Mouse (Mus musculus): Measurements from ENCODE around the gene Trpm3.

Gene Trpm3

GRCm38 (mm10) chr19:22272916-22273315, 134.1 kb downstream of the Trpm3 start:
- TF ChIP-seq GATA4 (IDR thresholded peaks at IDR 0.05; ENCODE audit: insufficient replicate concordance, low read length) = no peak

- TF ChIP-seq GATA4 (IDR thresholded peaks at IDR 0.05; ENCODE audit: insufficient replicate concordance, low read length) = no peak
Measured at GRCm38 (mm10) chr19:22284651-22285050, 145.8 kb downstream of the Trpm3 start.

GRCm38 (mm10) chr19:22292671-22293070, 153.8 kb downstream of the Trpm3 start:
- TF ChIP-seq GATA4 (IDR thresholded peaks at IDR 0.05; ENCODE audit: insufficient replicate concordance, low read length) = no peak

GRCm38 (mm10) chr19:22300906-22301305, 162.1 kb downstream of the Trpm3 start:
- TF ChIP-seq GATA4 (IDR thresholded peaks at IDR 0.05; ENCODE audit: insufficient replicate concordance, low read length) = no peak

- no peak for TF ChIP-seq GATA4 (IDR thresholded peaks at IDR 0.05; ENCODE audit: insufficient replicate concordance, low read length)
Measured at GRCm38 (mm10) chr19:22303021-22303951, 164.4 kb downstream of the Trpm3 start.

GRCm38 (mm10) chr19:22303952-22304655, 165.3 kb downstream of the Trpm3 start:
- TF ChIP-seq GATA4 (IDR thresholded peaks at IDR 0.05; ENCODE audit: insufficient replicate concordance, low read length) = no peak

- no peak for TF ChIP-seq GATA4 (IDR thresholded peaks at IDR 0.05; ENCODE audit: insufficient replicate concordance, low read length)
Measured at GRCm38 (mm10) chr19:22308081-22308480, 169.2 kb downstream of the Trpm3 start.

- no peak for TF ChIP-seq GATA4 (IDR thresholded peaks at IDR 0.05; ENCODE audit: insufficient replicate concordance, low read length)
Measured at GRCm38 (mm10) chr19:22317306-22317705, 178.5 kb downstream of the Trpm3 start.

GRCm38 (mm10) chr19:22326813-22327212, 188.0 kb downstream of the Trpm3 start:
- no peak for TF ChIP-seq GATA4 (IDR thresholded peaks at IDR 0.05; ENCODE audit: insufficient replicate concordance, low read length)

- no peak for TF ChIP-seq GATA4 (IDR thresholded peaks at IDR 0.05; ENCODE audit: insufficient replicate concordance, low read length)
Measured at GRCm38 (mm10) chr19:22327226-22327625, 188.4 kb downstream of the Trpm3 start.

- no peak for TF ChIP-seq GATA4 (IDR thresholded peaks at IDR 0.05; ENCODE audit: insufficient replicate concordance, low read length)
Measured at GRCm38 (mm10) chr19:22336278-22336677, 197.4 kb downstream of the Trpm3 start.

GRCm38 (mm10) chr19:22337468-22337867, 198.6 kb downstream of the Trpm3 start:
- no peak for TF ChIP-seq GATA4 (IDR thresholded peaks at IDR 0.05; ENCODE audit: insufficient replicate concordance, low read length)

- no peak for TF ChIP-seq GATA4 (IDR thresholded peaks at IDR 0.05; ENCODE audit: insufficient replicate concordance, low read length)
Measured at GRCm38 (mm10) chr19:22338927-22339326, 200.1 kb downstream of the Trpm3 start.

- TF ChIP-seq GATA4 (IDR thresholded peaks at IDR 0.05; ENCODE audit: insufficient replicate concordance, low read length) = no peak
Measured at GRCm38 (mm10) chr19:22354037-22354541, 215.2 kb downstream of the Trpm3 start.

- no peak for TF ChIP-seq GATA4 (IDR thresholded peaks at IDR 0.05; ENCODE audit: insufficient replicate concordance, low read length)
Measured at GRCm38 (mm10) chr19:22386890-22387289, 248.0 kb downstream of the Trpm3 start.

GRCm38 (mm10) chr19:22394700-22395099, 255.9 kb downstream of the Trpm3 start:
- no peak for TF ChIP-seq GATA4 (IDR thresholded peaks at IDR 0.05; ENCODE audit: insufficient replicate concordance, low read length)

Measured in liver, adult (tissue).